Mouse (Mus musculus): Measurements from ENCODE around the gene Gpr35. TPM values are rescaled to one million over a fixed set of nuclear protein-coding genes. Genes with fewer than 3 reads are reported as not detected.
A peak's percentile ranks its signal among the peaks of the same experiment; 100 is the strongest.

Gpr35 gene
- total RNA-seq, 2 experiments from 2014 or later = 0.13 to 0.66 TPM

DNA sequence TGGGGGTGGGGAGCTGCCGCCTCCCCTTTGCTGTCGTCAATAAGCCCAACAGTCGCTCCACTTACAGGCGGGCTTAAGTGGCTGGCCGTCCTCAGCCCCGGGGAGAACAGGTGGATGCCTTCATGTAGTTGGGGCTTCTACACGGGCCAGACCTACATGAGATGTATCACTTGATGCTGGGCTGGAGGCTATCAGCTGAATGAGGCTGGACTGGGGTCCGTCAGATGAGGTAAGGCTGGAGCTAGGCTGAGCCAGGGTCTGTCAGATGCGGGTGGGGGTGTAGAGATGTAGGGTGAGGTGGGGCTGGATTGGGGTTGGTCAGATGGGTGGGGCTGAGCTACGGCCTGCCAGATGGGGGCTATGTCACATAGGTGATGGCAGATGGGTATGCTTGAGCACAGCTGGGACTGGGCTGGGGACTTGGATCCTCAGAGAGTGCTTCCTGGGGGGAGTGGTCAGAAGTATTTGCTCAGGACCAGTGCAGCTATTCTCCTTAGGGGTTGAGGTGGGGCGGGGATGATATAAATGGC is 28.5 kb downstream of the Gpr35 start:
- no peak for DNase-seq (ENCODE audit: low spot score in 2 of 2)

GRCm38 (mm10) chr1:92981056-92981845 is 30.6 kb downstream of the Gpr35 start:
- DNase-seq (ENCODE audit: low spot score in 2 of 2) = no peak

DNA sequence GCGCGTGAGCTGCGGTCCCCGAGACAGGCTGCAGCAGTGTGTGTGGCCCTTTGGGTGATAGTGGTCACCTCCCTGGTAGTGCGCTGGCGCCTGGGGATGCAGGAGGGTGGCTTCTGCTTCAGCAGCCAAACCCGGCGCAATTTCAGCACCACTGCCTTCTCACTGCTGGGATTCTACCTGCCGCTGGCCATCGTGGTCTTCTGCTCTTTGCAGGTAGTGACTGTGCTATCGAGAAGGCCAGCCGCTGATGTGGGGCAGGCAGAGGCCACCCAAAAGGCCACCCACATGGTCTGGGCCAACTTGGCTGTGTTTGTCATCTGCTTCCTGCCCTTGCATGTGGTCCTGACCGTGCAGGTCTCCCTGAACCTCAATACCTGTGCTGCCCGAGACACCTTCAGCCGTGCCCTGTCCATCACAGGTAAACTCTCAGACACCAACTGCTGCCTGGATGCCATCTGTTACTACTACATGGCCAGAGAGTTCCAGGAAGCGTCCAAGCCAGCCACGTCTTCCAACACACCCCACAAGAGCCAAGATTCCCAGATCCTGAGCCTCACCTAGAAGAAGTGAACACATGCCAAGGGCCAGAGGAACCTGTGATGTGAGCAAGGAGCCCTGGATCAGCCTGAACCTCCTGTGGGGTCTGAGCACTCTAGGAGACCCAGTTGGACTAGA is 32.4 kb downstream of the Gpr35 start:
- DNase-seq (ENCODE audit: low spot score in 2 of 2) = peak in 1 of 2 experiments; percentile 16

GRCm38 (mm10) chr1:92984999-92985398 is 34.3 kb downstream of the Gpr35 start:
- DNase-seq (ENCODE audit: low spot score in 2 of 2) = peak in 1 of 2 experiments; percentile 11

DNA sequence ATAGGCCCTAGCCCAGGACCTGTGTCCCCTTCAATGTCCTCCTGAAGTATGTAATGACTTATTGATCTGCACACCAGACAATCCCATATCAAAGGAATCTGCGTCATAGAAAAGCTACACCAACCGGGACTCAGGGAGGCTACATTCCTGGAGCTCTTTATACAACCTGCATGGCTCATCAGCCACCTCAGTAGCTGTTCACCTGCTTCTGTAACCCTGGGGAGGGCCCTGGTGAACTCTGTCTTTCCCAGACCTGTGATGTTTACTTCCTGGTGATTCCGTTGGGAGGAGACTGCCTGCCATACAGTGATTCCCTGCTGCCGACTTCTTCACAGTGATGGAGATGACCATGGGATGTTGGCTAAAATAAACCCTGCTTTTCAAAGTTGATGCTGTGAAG is 38.2 kb downstream of the Gpr35 start:
- DNase-seq (ENCODE audit: low spot score in 2 of 2) = no peak

DNA sequence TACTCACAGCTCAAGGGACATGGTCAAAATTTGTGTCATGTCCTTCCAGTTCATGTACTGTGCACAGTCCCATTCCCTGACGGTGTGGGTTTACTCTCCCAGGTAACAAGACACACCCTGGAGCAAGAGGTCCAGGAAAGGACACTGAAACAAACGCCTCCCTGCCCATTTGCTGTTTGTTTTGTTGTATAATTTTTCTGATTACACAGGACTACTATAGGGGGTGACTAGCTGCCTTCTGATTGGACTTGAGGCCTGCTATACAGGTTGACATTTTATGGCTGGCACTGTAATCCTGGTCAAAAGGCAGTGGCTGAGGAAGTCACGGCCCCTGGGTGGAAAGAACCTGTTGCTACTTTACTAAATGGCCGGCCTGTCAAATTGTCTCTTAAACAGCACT is 39.2 kb downstream of the Gpr35 start:
- DNase-seq (ENCODE audit: low spot score in 2 of 2) = no peak

DNA sequence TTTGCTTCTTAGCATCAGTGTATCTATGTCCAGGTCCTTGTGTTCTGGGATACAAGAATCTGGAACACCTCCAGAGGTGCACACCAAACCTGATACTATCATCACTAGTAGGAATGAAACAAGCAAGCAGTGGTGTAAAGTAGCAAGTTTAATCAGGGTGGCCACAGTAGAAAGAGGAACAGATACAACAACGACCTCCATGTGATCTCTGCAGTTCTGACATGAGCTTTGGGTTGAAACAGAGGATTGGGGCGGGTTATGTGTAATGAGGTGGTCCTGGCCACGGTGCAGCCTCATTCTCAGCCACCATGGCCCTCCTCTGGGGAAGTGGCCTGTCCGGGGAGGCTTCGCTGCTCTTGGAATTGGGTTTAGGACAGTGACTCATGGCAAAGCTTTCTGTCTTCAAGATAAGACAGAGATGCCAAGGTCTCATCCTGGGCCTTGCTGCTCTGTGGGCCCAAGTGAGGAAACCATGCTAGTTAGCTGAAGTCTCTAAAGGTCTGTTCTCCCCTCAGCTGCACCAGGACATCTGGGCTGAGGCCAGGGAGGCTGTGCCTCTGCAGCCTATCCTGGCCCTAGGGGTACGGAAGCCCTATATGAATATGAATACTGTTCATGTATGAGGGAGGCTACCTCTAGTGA is 41.7 kb downstream of the Gpr35 start:
- DNase-seq (ENCODE audit: low spot score in 2 of 2) = no peak

GRCm38 (mm10) chr1:92992880-92993279 is 42.2 kb downstream of the Gpr35 start:
- DNase-seq (ENCODE audit: low spot score in 2 of 2) = no peak

GRCm38 (mm10) chr1:93006061-93006460 is 55.4 kb downstream of the Gpr35 start, which contains the start of gene Aqp12:
TSS of gene Aqp12 (plus strand) at chr1:93006334.
- peak in 1 of 2 experiments; percentile 6 for DNase-seq (ENCODE audit: low spot score in 2 of 2)

GRCm38 (mm10) chr1:93009196-93009595 is 58.5 kb downstream of the Gpr35 start:
- peak in 1 of 2 experiments; percentile 10 for DNase-seq (ENCODE audit: low spot score in 2 of 2)

DNA sequence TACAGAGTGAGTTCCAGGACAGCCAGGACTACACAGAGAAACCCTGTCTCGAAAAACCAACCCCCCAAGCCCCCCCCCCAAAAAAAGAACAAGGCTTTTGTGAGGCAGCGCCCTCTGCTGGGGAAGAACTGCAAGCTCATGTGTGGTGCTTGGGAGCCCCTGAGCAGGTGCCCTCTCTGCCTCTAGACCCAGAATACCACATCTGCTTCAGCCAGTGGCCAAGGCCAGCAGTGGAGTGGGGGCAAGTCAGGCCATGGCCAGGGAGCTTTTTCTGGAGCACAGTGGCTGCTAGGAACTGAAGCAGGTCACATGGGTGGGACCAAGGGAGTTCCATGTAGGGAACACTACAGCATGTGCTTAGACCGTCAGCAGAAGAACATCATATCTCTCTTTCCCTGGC is 60.1 kb downstream of the Gpr35 start:
- DNase-seq (ENCODE audit: low spot score in 2 of 2) = no peak

DNA sequence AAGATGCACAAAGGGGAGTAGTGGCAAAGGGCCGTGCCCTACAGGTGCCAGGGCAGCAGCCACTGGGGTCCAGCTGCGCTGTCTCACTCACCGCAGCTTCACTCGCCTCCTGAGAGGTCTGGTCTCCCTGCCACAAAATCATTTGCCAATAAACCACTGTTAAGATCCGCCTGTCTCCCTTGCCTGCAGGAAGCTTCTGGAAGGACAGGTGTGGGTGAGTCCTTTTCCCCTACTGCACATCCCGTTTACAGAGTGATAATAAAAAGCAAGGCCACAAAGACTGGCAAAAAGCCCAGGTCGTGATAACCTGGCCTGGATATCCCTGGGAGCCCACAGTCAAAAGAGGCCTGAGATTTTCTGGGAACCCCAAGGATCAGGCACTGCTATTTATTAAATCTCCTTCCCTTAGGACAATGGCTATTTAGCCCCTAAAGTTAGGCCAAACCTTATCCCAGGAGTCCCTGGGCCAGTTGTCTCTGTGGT is 61.5 kb downstream of the Gpr35 start:
- DNase-seq (ENCODE audit: low spot score in 2 of 2) = no peak

- DNase-seq (ENCODE audit: low spot score in 2 of 2) = no peak
These were observed 62.7 kb downstream of the Gpr35 start for GRCm38 (mm10) chr1:93013367-93013766.

GRCm38 (mm10) chr1:93014460-93014859 is 63.8 kb downstream of the Gpr35 start:
- DNase-seq (ENCODE audit: low spot score in 2 of 2) = peak; percentile 67 to 78

DNA sequence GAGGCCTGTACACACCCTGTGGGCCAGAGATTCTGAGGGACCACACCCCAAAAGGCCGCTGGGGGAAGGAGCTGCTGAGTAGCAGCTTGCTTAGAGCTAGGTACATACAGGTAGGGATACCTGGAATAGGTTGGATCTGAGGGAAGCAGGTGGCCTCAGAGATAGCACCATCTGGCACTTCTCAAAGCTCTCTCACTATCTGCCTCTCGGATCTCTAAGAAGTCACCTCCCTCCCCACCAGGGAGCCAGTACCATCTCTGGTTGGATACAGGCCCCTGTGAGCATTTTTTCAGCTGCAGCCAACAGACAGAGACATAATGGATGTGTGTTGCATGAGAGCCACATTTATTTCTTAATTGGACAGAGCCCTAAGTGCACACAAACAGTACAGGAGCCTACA is 64.5 kb downstream of the Gpr35 start:
- no peak for DNase-seq (ENCODE audit: low spot score in 2 of 2)

- no peak for DNase-seq (ENCODE audit: low spot score in 2 of 2)
These were observed 68.1 kb downstream of the Gpr35 start for GRCm38 (mm10) chr1:93018716-93019115.

DNA sequence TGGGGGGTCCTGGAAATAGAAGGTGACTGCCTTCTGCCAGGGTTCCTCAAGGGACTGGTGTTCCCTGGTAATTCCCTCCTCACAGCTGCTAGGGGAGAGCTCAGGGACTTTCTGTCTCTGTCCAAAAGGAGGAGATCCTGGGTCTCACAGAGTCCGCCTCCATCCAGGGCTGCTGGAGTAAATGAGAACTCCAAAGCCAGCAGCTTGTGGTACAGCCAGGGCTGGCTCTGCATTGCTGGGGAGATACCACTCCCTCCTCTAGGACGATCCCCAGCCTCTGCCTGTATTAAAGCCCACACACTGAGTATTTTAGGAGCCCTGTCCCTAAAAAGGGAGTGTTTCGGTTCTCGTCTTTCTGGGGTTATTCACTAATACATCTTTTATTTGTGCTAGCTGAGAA is 69.9 kb downstream of the Gpr35 start:
- DNase-seq (ENCODE audit: low spot score in 2 of 2) = no peak

DNA sequence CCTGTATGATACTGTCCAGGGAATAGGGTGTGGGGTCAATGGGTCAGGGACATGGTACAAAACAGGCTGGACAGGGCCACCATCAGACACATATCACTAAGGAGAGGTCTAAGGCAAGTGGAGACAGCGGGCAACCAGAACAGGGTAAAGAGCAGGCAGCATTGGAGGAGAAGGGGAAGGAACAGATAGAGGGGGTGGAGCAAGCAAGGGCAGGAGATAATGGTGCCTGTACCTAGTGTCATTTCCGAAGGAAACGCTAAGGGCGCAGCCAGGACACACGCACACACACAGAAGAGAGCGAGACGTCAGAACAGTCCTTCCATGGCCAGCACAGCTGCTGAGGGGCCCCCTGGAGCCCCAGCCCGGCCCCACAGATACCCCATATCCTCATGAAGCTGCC is 75.9 kb downstream of the Gpr35 start:
- DNase-seq (ENCODE audit: low spot score in 2 of 2) = no peak

DNA sequence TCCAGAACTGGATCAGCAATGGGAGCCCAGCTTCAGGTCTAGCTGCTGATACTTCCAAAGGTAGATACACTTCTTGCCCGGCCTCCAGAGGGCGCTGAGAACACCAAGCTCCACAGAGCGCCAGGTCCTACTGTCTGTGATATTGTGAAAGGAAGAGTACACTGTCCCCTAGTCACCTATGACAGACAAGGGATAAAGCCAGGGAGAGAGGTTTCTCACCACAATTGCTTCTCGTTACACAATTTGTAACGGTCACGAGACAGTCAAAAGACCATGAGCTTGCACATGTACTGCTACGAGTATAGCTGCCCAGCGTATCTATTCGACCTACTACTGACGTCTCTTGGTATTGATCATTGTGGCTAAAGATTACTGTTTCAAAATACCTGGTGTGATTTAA is 78.7 kb downstream of the Gpr35 start:
- DNase-seq (ENCODE audit: low spot score in 2 of 2) = no peak

GRCm38 (mm10) chr1:93030060-93030459 is 79.4 kb downstream of the Gpr35 start:
- DNase-seq (ENCODE audit: low spot score in 2 of 2) = no peak

DNA sequence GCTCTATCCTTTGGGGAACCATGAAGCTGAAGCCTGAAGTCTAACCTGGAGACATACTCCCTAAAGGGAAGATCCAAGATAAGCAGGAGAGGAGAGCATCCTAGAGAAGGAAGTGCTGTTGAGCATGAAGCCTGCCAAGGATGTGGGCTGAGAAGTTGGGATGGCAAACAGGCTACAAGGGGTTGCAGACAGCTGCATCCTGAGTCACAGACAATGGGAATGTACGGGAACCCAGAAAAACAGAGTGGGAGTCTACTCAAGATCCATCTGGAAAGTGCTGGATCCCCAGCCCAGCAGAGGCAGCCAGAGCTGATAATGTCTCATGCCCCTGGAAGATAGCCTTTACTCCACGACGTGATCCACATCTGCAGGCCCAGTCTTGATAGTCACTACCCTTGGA is 80.5 kb downstream of the Gpr35 start:
- DNase-seq (ENCODE audit: low spot score in 2 of 2) = no peak

- no peak for DNase-seq (ENCODE audit: low spot score in 2 of 2)
These were observed 83.3 kb downstream of the Gpr35 start for GRCm38 (mm10) chr1:93033989-93034388.

All from gastrocnemius, postnatal 4 days (tissue).